Mouse (Mus musculus) MEL (cell line): Measurements from ENCODE around the gene Tppp3. TPM values are rescaled to one million over a fixed set of nuclear protein-coding genes. Genes with fewer than 3 reads are reported as not detected.

Source experiments
- DNase-seq: peaks from one replicate; pipeline ENCODE4 v3.0.0; 2011; ENCODE audit warnings: low read depth, low spot score
- H3K27ac ChIP-seq: 2 replicates; pipeline ENCODE4 v1.5.1; 2012; ENCODE audit warnings: low read depth, mild to moderate bottlenecking, control low read depth, low read length, moderate library complexity; ENCODE audit not compliant: control insufficient read depth
- H3K27me3 ChIP-seq, 2 experiments: fragments of 150-350 bp in 1 of 2; sonication (generic) in 1 of 2; 2 replicates each; pipeline ENCODE4 v1.6.1; 2012; ENCODE audit warnings: low read length in 2 of 2, mild to moderate bottlenecking in 2 of 2, improper control_type of control experiment in 1 of 2, moderate library complexity in 1 of 2; ENCODE audit not compliant: insufficient read depth in 2 of 2, control insufficient read depth in 1 of 2
- H3K36me3 ChIP-seq, 2 experiments: 2 replicates each; pipeline ENCODE4 v1.6.1; 2012 to 2014; ENCODE audit warnings: low read length in 2 of 2, improper control_type of control experiment in 1 of 2, inconsistent platforms in 1 of 2, mild to moderate bottlenecking in 1 of 2; ENCODE audit not compliant: insufficient read depth in 2 of 2, control insufficient read depth in 1 of 2
- H3K4me1 ChIP-seq, 2 experiments: fragments of 150-350 bp in 1 of 2; sonication (generic) in 1 of 2; 2 replicates each; pipeline ENCODE4 v1.6.1; 2012; ENCODE audit warnings: low read length in 2 of 2, improper control_type of control experiment in 1 of 2, mild to moderate bottlenecking in 1 of 2; ENCODE audit not compliant: insufficient read depth in 2 of 2, control insufficient read depth in 1 of 2
- H3K4me3 ChIP-seq, 2 experiments: fragments of 150-350 bp in 1 of 2; sonication (generic) in 1 of 2; 2 replicates each; pipeline ENCODE4 v1.5.1; 2012; ENCODE audit warnings: low read depth in 2 of 2, low read length in 2 of 2, mild to moderate bottlenecking in 2 of 2, moderate library complexity in 2 of 2, control low read depth in 1 of 2, improper control_type of control experiment in 1 of 2; ENCODE audit not compliant: control insufficient read depth in 1 of 2, insufficient read depth in 1 of 2
- H3K79me2 ChIP-seq: 2 replicates; pipeline ENCODE4 v1.6.1; 2012; ENCODE audit warnings: mild to moderate bottlenecking, low read length, moderate library complexity; ENCODE audit not compliant: control insufficient read depth, poor library complexity, insufficient read depth
- H3K9ac ChIP-seq: 2 replicates; pipeline ENCODE4 v1.6.1; 2012; ENCODE audit warnings: low read depth, mild to moderate bottlenecking, control low read depth, low read length, moderate library complexity; ENCODE audit not compliant: control insufficient read depth, poor library complexity, severe bottlenecking
- H3K9me3 ChIP-seq: fragments of 150-350 bp; sonication (generic); replicated peaks from 2 replicates; pipeline ENCODE4 v1.6.1; 2012; ENCODE audit warnings: mild to moderate bottlenecking, low read length, improper control_type of control experiment, moderate library complexity; ENCODE audit not compliant: insufficient read depth
- BHLHE40 ChIP-seq: IDR thresholded peaks from 2 replicates; pipeline ENCODE4 v1.6.1; 2012; ENCODE audit warnings: low read depth, mild to moderate bottlenecking, inconsistent platforms, low read length, improper control_type of control experiment, borderline replicate concordance
- CHD1 ChIP-seq: IDR thresholded peaks from 2 replicates; pipeline ENCODE4 v1.6.1; 2012; ENCODE audit warnings: low read depth, mild to moderate bottlenecking, inconsistent platforms, low read length, improper control_type of control experiment
- GABPA ChIP-seq: IDR thresholded peaks from 2 replicates; pipeline ENCODE4 v1.6.1; 2012; ENCODE audit warnings: low read depth, mild to moderate bottlenecking, inconsistent platforms, low read length, improper control_type of control experiment, moderate library complexity
- GATA1 ChIP-seq: IDR thresholded peaks from 2 replicates; pipeline ENCODE4 v1.6.1; 2011; ENCODE audit warnings: low read depth, low read length, improper control_type of control experiment
- MAX ChIP-seq: IDR thresholded peaks from 2 replicates; pipeline ENCODE4 v1.6.1; 2011; ENCODE audit warnings: low read length, improper control_type of control experiment
- MEF2A ChIP-seq: IDR thresholded peaks from 2 replicates; pipeline ENCODE4 v1.6.1; 2014; ENCODE audit warnings: low read depth, mild to moderate bottlenecking, inconsistent platforms, low read length, improper control_type of control experiment; ENCODE audit not compliant: poor library complexity, insufficient replicate concordance, severe bottlenecking; ENCODE audit errors: extremely low read depth
- MXI1 ChIP-seq: IDR thresholded peaks from 2 replicates; pipeline ENCODE4 v1.6.1; 2011; ENCODE audit warnings: mild to moderate bottlenecking, low read depth, low read length, improper control_type of control experiment
- NRF1 ChIP-seq: IDR thresholded peaks from 2 replicates; pipeline ENCODE4 v1.6.1; 2014; ENCODE audit warnings: low read depth, mild to moderate bottlenecking, inconsistent platforms, low read length, improper control_type of control experiment, moderate library complexity; ENCODE audit not compliant: poor library complexity, insufficient read depth, severe bottlenecking
- POLR2A ChIP-seq, 2 experiments: IDR thresholded peaks; 2 replicates each; pipeline ENCODE4 v1.6.1; 2011 to 2012; ENCODE audit warnings: low read length in 2 of 2, mild to moderate bottlenecking in 2 of 2, control low read depth in 1 of 2, improper control_type of control experiment in 1 of 2, low read depth in 1 of 2, moderate library complexity in 1 of 2; ENCODE audit not compliant: control insufficient read depth in 1 of 2, insufficient read depth in 1 of 2, poor library complexity in 1 of 2
- POLR2AphosphoS2 ChIP-seq: IDR thresholded peaks from 2 replicates; pipeline ENCODE4 v1.6.1; 2011; ENCODE audit warnings: low read length, improper control_type of control experiment
- RAD21 ChIP-seq: IDR thresholded peaks from 2 replicates; pipeline ENCODE4 v1.6.1; 2011; ENCODE audit warnings: mild to moderate bottlenecking, low read depth, low read length, improper control_type of control experiment
- RCOR1 ChIP-seq: IDR thresholded peaks from 2 replicates; pipeline ENCODE4 v1.6.1; 2012; ENCODE audit warnings: low read depth, mild to moderate bottlenecking, inconsistent platforms, low read length, improper control_type of control experiment
- SIN3A ChIP-seq: IDR thresholded peaks from 2 replicates; pipeline ENCODE4 v1.6.1; 2012; ENCODE audit warnings: low read length, improper control_type of control experiment, inconsistent platforms
- SMC3 ChIP-seq: IDR thresholded peaks from 2 replicates; pipeline ENCODE4 v1.6.1; 2011; ENCODE audit warnings: low read depth, low read length, improper control_type of control experiment
- TAL1 ChIP-seq: IDR thresholded peaks from 2 replicates; pipeline ENCODE4 v1.6.1; 2012; ENCODE audit warnings: mild to moderate bottlenecking, inconsistent platforms, low read length, moderate library complexity, mixed read lengths
- TBP ChIP-seq: IDR thresholded peaks from 2 replicates; pipeline ENCODE4 v1.8.0; 2011; ENCODE audit warnings: low read depth, low read length, improper control_type of control experiment
- USF2 ChIP-seq, 2 experiments: IDR thresholded peaks; 2 replicates each; pipeline ENCODE4 v1.6.1; 2011 to 2012; ENCODE audit warnings: improper control_type of control experiment in 2 of 2, low read length in 2 of 2, borderline replicate concordance in 1 of 2, inconsistent platforms in 1 of 2, low read depth in 1 of 2, mild to moderate bottlenecking in 1 of 2; ENCODE audit not compliant: insufficient read depth in 1 of 2
- ZC3H11A ChIP-seq: IDR thresholded peaks from 2 replicates; pipeline ENCODE4 v1.6.1; 2012; ENCODE audit warnings: low read depth, mild to moderate bottlenecking, inconsistent platforms, low read length, improper control_type of control experiment
- ZMIZ1 ChIP-seq: IDR thresholded peaks from 2 replicates; pipeline ENCODE4 v1.6.1; 2012; ENCODE audit warnings: low read depth, mild to moderate bottlenecking, inconsistent platforms, low read length, improper control_type of control experiment, moderate library complexity
- ZNF384 ChIP-seq: IDR thresholded peaks from 2 replicates; pipeline ENCODE4 v1.6.1; 2012; ENCODE audit warnings: low read depth, mild to moderate bottlenecking, inconsistent platforms, low read length, improper control_type of control experiment
- polyA plus RNA-seq, 2 experiments: library from polyadenylated mRNA; stranded (reverse) in 1 of 2; unstranded in 1 of 2; fragments of >175 nt in 1 of 2; fragments of >200 nt in 1 of 2; gene quantifications; 2 replicates each; pipeline versions ENCODE4 v1.2.1 to v1.2.4; 2012; ENCODE audit warnings: low replicate concordance in 2 of 2, low read depth in 1 of 2; ENCODE audit not compliant: insufficient read length in 2 of 2, insufficient read depth in 1 of 2, missing spikeins in 1 of 2
- total RNA-seq: library from RNA; depleted of rRNA; stranded (reverse); fragments of 300-350 nt; gene quantifications from 2 replicates; pipeline ENCODE4 v1.2.3, GENCODE M21; 2012; rRNA removed

The Tppp3 gene
- total RNA-seq, result 0.42 and 0.81 TPM in 2 replicates
- polyA plus RNA-seq, result 1 to 10 TPM in 1 of 2 experiments, not detected in 1; 1.7 TPM

- DNase-seq, result no peak
- Histone ChIP-seq H3K4me1 (peaks cover 0 to 3% of the 10 kb centered on the region in 2 experiments; a peak in 1 of 4 replicates), H3K9ac (no peak within 1 kb of the TSS), H3K27ac (no peak within 1 kb of the TSS), H3K79me2 (no peaks in the 10 kb centered on the region)
- TF ChIP-seq SMC3 (no peak), ZNF384 (no peak), ZMIZ1 (no peak), NRF1 (no peak), RCOR1 (no peak), USF2 (IDR thresholded peaks at IDR 0.05; ENCODE audit: borderline replicate concordance in 1 of 2, insufficient read depth in 1 of 2, low read depth in 1 of 2, low read length in 2 of 2) (no peak), TAL1 (no peak), POLR2AphosphoS2 (no peak), RAD21 (no peak), CHD1 (no peak), ZC3H11A (no peak), MXI1 (no peak), BHLHE40 (no peak), MEF2A (no peak), TBP (no peak), GATA1 (no peak), POLR2A (IDR thresholded peaks at IDR 0.05; ENCODE audit: control insufficient read depth in 1 of 2, insufficient read depth in 1 of 2, low read depth in 1 of 2, low read length in 2 of 2, poor library complexity in 1 of 2) (no peak), MAX (no peak), SIN3A (no peak)
- TF ChIP-seq, all 39 proteins: peak for 0
- Histone ChIP-seq H3K27me3 (no peaks in the 10 kb centered on the region), H3K4me3 (no peak within 1 kb of the TSS), H3K9me3 (no peaks in the 10 kb centered on the region), H3K36me3 (no peaks in the 10 kb centered on the region)
These were observed at the start of gene Tppp3 for GRCm38 (mm10) chr8:105471314-105472015. TSS of gene Tppp3 (minus strand) at chr8:105471526.

- H3K9me3 ChIP-seq, result no peaks in the 10 kb centered on the region
- DNase-seq, result no peak
- H3K36me3 ChIP-seq, result peaks cover 0 to 7% of the 10 kb centered on the region in 2 experiments; a peak in 3 of 4 replicates
- TF ChIP-seq GABPA (no peak), GATA1 (peak; percentile 28; the same call in 1 of the 2 replicates)
- H3K4me3 ChIP-seq, result no peak overlapping the region
- no peak overlapping the region for H3K9ac ChIP-seq
- H3K27ac ChIP-seq, result no peak overlapping the region
- no peaks in the 10 kb centered on the region for H3K27me3 ChIP-seq
- H3K79me2 ChIP-seq, result no peaks in the 10 kb centered on the region
- peaks cover 5 to 16% of the 10 kb centered on the region in 2 experiments for H3K4me1 ChIP-seq
These were observed 49.7 kb upstream of the Tppp3 start for GRCm38 (mm10) chr8:105521061-105521460.
